Comparison of ENCODE assay signal across 10 mouse cellular contexts in the genomic region with DNA sequence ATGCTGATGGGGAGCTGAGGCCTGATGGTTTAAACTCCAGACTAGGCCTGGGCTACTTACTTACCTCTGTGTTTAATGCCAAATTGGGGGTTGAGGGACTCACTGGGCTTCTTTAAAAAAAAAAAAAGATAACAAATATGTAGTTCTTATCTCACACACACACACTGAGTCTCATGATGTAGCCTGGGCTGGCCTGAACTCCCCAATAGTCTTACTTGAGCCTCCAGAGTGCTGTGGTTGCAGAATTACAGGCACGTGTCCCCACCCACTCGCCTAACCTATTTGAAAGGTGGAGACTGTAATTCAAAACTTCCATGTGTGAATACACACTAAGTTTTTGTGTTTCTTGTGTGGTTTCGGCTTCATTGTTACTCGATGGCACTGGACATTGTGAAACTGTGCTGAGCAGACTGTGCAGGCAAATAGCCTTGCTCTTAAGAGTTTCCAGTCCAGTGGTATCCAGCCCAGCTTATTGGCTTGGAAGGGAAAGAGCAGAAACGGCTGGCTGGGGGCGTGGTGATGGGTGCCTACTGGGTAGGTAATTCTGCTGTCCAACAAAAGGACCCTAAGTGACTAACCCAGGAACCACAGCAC. TPM values are rescaled to one million over a fixed set of nuclear protein-coding genes. Genes with fewer than 3 reads are reported as not detected.
DNase-seq lines count a peak whose midpoint lies in the region; ATAC-seq and TF ChIP-seq lines count a peak whose summit lies in the region.
"Had no signal": no experiment of that assay in that cellular context is flagged by ENCODE, and none has a peak within 500 bp of the region (broad histone marks: within the 10 kb centered on the region; RNA-seq: fewer than 3 reads in every experiment).

No protein-coding gene starts in this region.

- no peaks in the 10 kb centered on the region for H3K36me3 ChIP-seq in heart, postnatal 0 days (replicated peaks; ENCODE audit: control insufficient read depth, insufficient read depth, low read length)
- H3K36me3 ChIP-seq in heart, adult 2 months (ENCODE audit: control insufficient read depth, insufficient read depth, low read length): no peaks in the 10 kb centered on the region
- no peaks in the 10 kb centered on the region for H3K36me3 ChIP-seq in intestine, embryonic 15.5 days

- no peak overlapping the region for H3K4me3 ChIP-seq in heart, postnatal 0 days (ENCODE audit: low read depth, low read length)
- no peak overlapping the region for H3K4me3 ChIP-seq in heart, adult 2 months
- no peak overlapping the region for H3K4me3 ChIP-seq in intestine, embryonic 15.5 days (replicated peaks)

- DNase-seq in heart, postnatal 0 days (ENCODE audit: low spot score): no peak
- no peak for DNase-seq in heart, adult 2 months
- peak; percentile 70 for DNase-seq in c-Kit-positive CD71-positive TER-119-positive erythroid progenitor cells, embryonic 14.5 days (ENCODE audit: low spot score)
- DNase-seq in lung, postnatal 25 days (ENCODE audit: low spot score): peak; percentile 28
- DNase-seq in yolk sac, embryonic 10.5 days (ENCODE audit: low spot score): no peak
- no peak for DNase-seq in left cerebral cortex, postnatal 4 days
- DNase-seq in embryo, embryonic 10.5 days (ENCODE audit: low spot score): no peak

- no peaks in the 10 kb centered on the region for H3K79me2 ChIP-seq in heart, adult 2 months (replicated peaks; ENCODE audit: control insufficient read depth, insufficient read depth, low read length)

- peak overlapping the region; percentile 65 for H3K27ac ChIP-seq in heart, postnatal 0 days (ENCODE audit: low read depth)
- H3K27ac ChIP-seq in heart, adult 2 months: no peak overlapping the region
- H3K27ac ChIP-seq in intestine, embryonic 15.5 days: peak overlapping the region; percentile 3; the same call in 1 of the 2 replicates

- peaks cover 31% of the 10 kb centered on the region for H3K4me1 ChIP-seq in heart, postnatal 0 days (ENCODE audit: control insufficient read depth, insufficient read depth)
- H3K4me1 ChIP-seq in heart, adult 2 months (ENCODE audit: control insufficient read depth, insufficient read depth, low read length): no peaks in the 10 kb centered on the region
- peaks cover 55% of the 10 kb centered on the region for H3K4me1 ChIP-seq in intestine, embryonic 15.5 days (replicated peaks)

- intact Hi-C loops in heart, adult 2 months (cut with DNase I): no loop called here
- intact Hi-C loops in left cerebral cortex, postnatal 4 days (cut with DNase I): no loop called here

- WGBS in heart, postnatal 0 days: 70% methylated on average over 6 of the region's 6 CpGs
- WGBS in heart, adult 2 months: 72% methylated on average over 6 of the region's 6 CpGs
- WGBS in intestine, embryonic 15.5 days: 68% methylated on average over 6 of the region's 6 CpGs

- no peaks in the 10 kb centered on the region for H3K9me3 ChIP-seq in heart, postnatal 0 days (replicated peaks; ENCODE audit: control insufficient read depth, low read length)
- H3K9me3 ChIP-seq in intestine, embryonic 15.5 days: no peaks in the 10 kb centered on the region

- no peak for ATAC-seq in heart, postnatal 0 days (ENCODE audit: insufficient read depth, low read depth)
- ATAC-seq in intestine, embryonic 15.5 days: no peak

- TF ChIP-seq POLR2A in heart, adult 2 months (IDR thresholded peaks at IDR 0.05; ENCODE audit: insufficient read depth, low read depth, low read length): no peak

- TF ChIP-seq CTCF in heart, postnatal 0 days (IDR thresholded peaks at IDR 0.05; ENCODE audit: low read depth): no peak
- no peak for TF ChIP-seq CTCF in heart, adult 2 months (IDR thresholded peaks at IDR 0.05)

- H3K9ac ChIP-seq in heart, postnatal 0 days (replicated peaks; ENCODE audit: low read depth, low read length): 0 out of 2 replicates have a peak overlapping the region, but pooled peaks have one; percentile 1
- no peak overlapping the region for H3K9ac ChIP-seq in heart, adult 2 months (ENCODE audit: low read depth, low read length)
- H3K9ac ChIP-seq in intestine, embryonic 15.5 days: no peak overlapping the region

- TF ChIP-seq EP300 in heart, postnatal 0 days (IDR thresholded peaks at IDR 0.05; ENCODE audit: low read depth): no peak
- no peak for TF ChIP-seq EP300 in heart, adult 2 months (IDR thresholded peaks at IDR 0.05; ENCODE audit: insufficient read depth, low read depth, low read length)

- no peaks in the 10 kb centered on the region for H3K27me3 ChIP-seq in heart, postnatal 0 days (ENCODE audit: control insufficient read depth, insufficient read depth, low read length)
- H3K27me3 ChIP-seq in heart, adult 2 months (ENCODE audit: control insufficient read depth, insufficient read depth, low read length): peaks cover 2% of the 10 kb centered on the region; the same call in 1 of the 2 replicates
- H3K27me3 ChIP-seq in intestine, embryonic 15.5 days (replicated peaks): no peaks in the 10 kb centered on the region

- H3K4me2 ChIP-seq in heart, postnatal 0 days (ENCODE audit: low read depth, low read length): peak overlapping the region; percentile 19; the same call in 1 of the 2 replicates
- H3K4me2 ChIP-seq in intestine, embryonic 15.5 days (replicated peaks): no peak overlapping the region

RNA-seq across cellular contexts. Expression of a gene that starts 17.8 kb away (rescaled TPM):
- 3.4 and 10.4 TPM in 2 replicates for total RNA-seq in heart, postnatal 0 days (2014; rRNA removed; ENCODE audit: low replicate concordance)
- 4.5 and 5.6 TPM in 2 replicates for polyA plus RNA-seq in heart, postnatal 0 days (2015; fragmentation: Nextera tagmentation; extraction: Ambion mirVana)
- under 1 TPM; 0.05 to 0.23 TPM for total RNA-seq in heart, adult 2 months (2021)
- polyA plus RNA-seq in heart, adult 2 months (2012; rRNA removed): 0.31 TPM in 1 of 2 replicates, not detected in the other
- polyA plus RNA-seq in intestine, embryonic 15.5 days (2015; fragmentation: Nextera tagmentation; extraction: Ambion mirVana): 42.8 TPM in 2 replicates
- 1 to 10 TPM; 2.6 to 3.5 TPM for total RNA-seq in left cerebral cortex, postnatal 4 days (2021)

RNA-seq across cellular contexts. Expression of a gene that starts 36.4 kb away (rescaled TPM):
- not detected in 2 replicates for total RNA-seq in heart, postnatal 0 days (2014; rRNA removed; ENCODE audit: low replicate concordance)
- not detected in 2 replicates for polyA plus RNA-seq in heart, postnatal 0 days (2015; fragmentation: Nextera tagmentation; extraction: Ambion mirVana)
- total RNA-seq in heart, adult 2 months (2021): not detected
- not detected in 2 replicates for polyA plus RNA-seq in heart, adult 2 months (2012; rRNA removed)
- polyA plus RNA-seq in intestine, embryonic 15.5 days (2015; fragmentation: Nextera tagmentation; extraction: Ambion mirVana): 4.9 and 5.8 TPM in 2 replicates
- not detected for total RNA-seq in left cerebral cortex, postnatal 4 days (2021)
- total RNA-seq: adrenal gland, postnatal 36 days; CH12.LX had no signal

RNA-seq across cellular contexts. Expression of a gene that starts 46.7 kb away (rescaled TPM):
- 24.0 and 25.2 TPM in 2 replicates for total RNA-seq in heart, postnatal 0 days (2014; rRNA removed; ENCODE audit: low replicate concordance)
- 59.4 and 63.0 TPM in 2 replicates for polyA plus RNA-seq in heart, postnatal 0 days (2015; fragmentation: Nextera tagmentation; extraction: Ambion mirVana)
- 10 to 100 TPM; 44.9 to 49.1 TPM for total RNA-seq in heart, adult 2 months (2021)
- polyA plus RNA-seq in heart, adult 2 months (2012; rRNA removed): 18.8 and 23.0 TPM in 2 replicates
- polyA plus RNA-seq in intestine, embryonic 15.5 days (2015; fragmentation: Nextera tagmentation; extraction: Ambion mirVana): 96.3 and 105 TPM in 2 replicates
- total RNA-seq in left cerebral cortex, postnatal 4 days (2021): 10 to 100 TPM; 88.0 to 94.0 TPM

Comparison
In these comparisons a context has a peak if more than half of its experiments do, and no peak if none do; other contexts are left out.
1. DNase-seq: peak in c-Kit-positive CD71-positive TER-119-positive erythroid progenitor cells, embryonic 14.5 days (single experiment) and lung, postnatal 25 days (single experiment); none in heart, postnatal 0 days (single experiment), heart, adult 2 months (0 of 2), yolk sac, embryonic 10.5 days (single experiment), left cerebral cortex, postnatal 4 days (single experiment) and embryo, embryonic 10.5 days (single experiment).